Mouse (Mus musculus): ENCODE data around the gene Fgf5.

GRCm38 (mm10) chr5:98275318-98275818 lies 21.4 kb downstream of the Fgf5 start:
- TF ChIP-seq POLR2A (IDR thresholded peaks at IDR 0.05; ENCODE audit: control insufficient read depth, low read depth, low read length) = no peak
- no peak for TF ChIP-seq CTCF (IDR thresholded peaks at IDR 0.05; ENCODE audit: control insufficient read depth, insufficient read depth, insufficient replicate concordance, low read depth, low read length)
